Mouse (Mus musculus): ENCODE results near the gene Slc39a11. TPM values are rescaled to one million over a fixed set of nuclear protein-coding genes. Genes with fewer than 3 reads are reported as not detected.

The Slc39a11 gene
- polyA plus RNA-seq, 1 experiment, result 0.08 TPM

- H3K27me3 ChIP-seq (ENCODE audit: control insufficient read depth), result no peaks in the 10 kb centered on the region
- H3K36me3 ChIP-seq (ENCODE audit: control insufficient read depth), result no peaks in the 10 kb centered on the region
- no peaks in the 10 kb centered on the region for H3K4me1 ChIP-seq (ENCODE audit: control insufficient read depth)
- H3K4me3 ChIP-seq (replicated peaks), result no peak overlapping the region
- TF ChIP-seq GATA1 (IDR thresholded peaks at IDR 0.05; ENCODE audit: low read length), result no peak
- no peak for TF ChIP-seq TAL1 (IDR thresholded peaks at IDR 0.05; ENCODE audit: low read length)
- no peaks in the 10 kb centered on the region for H3K9me3 ChIP-seq (ENCODE audit: control insufficient read depth, low read length)
Measured at GRCm38 (mm10) chr11:113389637-113390036, 260.2 kb downstream of the Slc39a11 start.

DNA sequence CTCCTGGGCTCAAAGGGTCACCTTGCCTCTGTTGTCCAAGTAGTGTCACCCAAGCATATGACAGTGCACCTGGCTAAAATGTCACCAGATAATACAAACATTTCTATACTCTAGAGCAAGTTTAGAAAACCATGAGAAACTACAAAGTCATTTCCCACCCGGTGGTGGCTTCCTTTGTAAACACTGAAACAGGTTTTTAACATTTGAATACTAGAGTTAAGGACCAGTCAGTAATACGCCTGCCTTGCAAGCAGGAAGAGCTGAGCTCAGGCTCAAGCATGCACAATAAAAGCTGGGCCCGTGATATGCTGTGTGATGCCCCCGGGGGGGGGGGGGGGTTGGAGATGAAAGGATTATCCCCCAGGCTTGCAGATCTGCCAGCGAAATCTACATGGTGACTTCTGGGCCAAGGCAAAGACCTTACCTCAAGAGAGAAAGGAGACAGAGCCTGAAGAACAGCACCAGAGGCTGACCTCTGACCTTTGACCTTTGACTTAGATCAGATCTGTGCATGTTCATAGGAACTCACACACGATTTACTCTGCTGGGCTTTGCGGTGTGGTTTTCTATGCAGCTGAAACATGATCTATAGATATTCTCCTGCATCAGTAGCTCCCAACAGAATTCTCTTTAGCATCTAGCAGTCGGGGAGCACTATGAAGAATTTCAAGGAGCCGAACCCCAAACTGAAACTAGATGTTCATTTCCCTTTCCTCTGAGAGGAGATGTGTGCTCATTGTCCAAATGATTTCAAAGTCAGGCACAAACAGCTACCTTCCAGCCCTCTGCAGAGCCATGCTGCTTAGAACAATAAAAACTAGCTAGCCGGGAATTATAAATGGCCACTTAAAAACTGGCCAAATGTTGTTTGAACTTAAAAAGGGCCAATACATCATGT, 267.0 kb downstream of the Slc39a11 start:
- no peaks in the 10 kb centered on the region for H3K4me1 ChIP-seq (ENCODE audit: control insufficient read depth)
- H3K27me3 ChIP-seq (ENCODE audit: control insufficient read depth), result no peaks in the 10 kb centered on the region
- H3K36me3 ChIP-seq (ENCODE audit: control insufficient read depth), result no peaks in the 10 kb centered on the region
- H3K4me3 ChIP-seq (replicated peaks), result no peak overlapping the region
- no peak for TF ChIP-seq TAL1 (IDR thresholded peaks at IDR 0.05; ENCODE audit: low read length)
- no peak for TF ChIP-seq GATA1 (IDR thresholded peaks at IDR 0.05; ENCODE audit: low read length)
- H3K9me3 ChIP-seq (ENCODE audit: control insufficient read depth, low read length), result no peaks in the 10 kb centered on the region

DNA sequence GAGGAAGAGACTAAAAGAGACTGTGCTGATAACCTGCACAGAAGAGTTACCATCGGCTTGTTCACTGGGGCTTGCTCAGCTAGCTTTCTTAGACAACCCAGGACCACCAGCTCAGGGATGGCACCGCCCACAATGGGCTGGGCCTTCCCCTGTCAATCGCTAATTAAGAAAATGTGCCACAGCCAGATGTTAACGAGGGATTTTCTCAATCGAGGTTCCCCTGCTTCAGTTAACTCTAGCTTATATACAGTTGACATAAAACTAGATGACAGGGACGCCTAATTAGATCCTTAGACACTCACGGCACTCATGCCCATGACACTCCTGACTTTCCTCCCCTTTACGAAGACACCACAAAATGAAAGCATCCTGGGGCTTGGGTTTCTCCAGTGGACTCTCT, 268.3 kb downstream of the Slc39a11 start:
- Histone ChIP-seq H3K27me3 (ENCODE audit: control insufficient read depth) (no peaks in the 10 kb centered on the region), H3K9me3 (ENCODE audit: control insufficient read depth, low read length) (no peaks in the 10 kb centered on the region), H3K4me3 (replicated peaks) (no peak overlapping the region), H3K4me1 (ENCODE audit: control insufficient read depth) (no peaks in the 10 kb centered on the region), H3K36me3 (ENCODE audit: control insufficient read depth) (no peaks in the 10 kb centered on the region)
- no peak for TF ChIP-seq TAL1 (IDR thresholded peaks at IDR 0.05; ENCODE audit: low read length)
- no peak for TF ChIP-seq GATA1 (IDR thresholded peaks at IDR 0.05; ENCODE audit: low read length)

- Histone ChIP-seq H3K4me1 (ENCODE audit: control insufficient read depth) (no peaks in the 10 kb centered on the region), H3K9me3 (ENCODE audit: control insufficient read depth, low read length) (peaks cover 17% of the 10 kb centered on the region), H3K36me3 (ENCODE audit: control insufficient read depth) (no peaks in the 10 kb centered on the region), H3K27me3 (ENCODE audit: control insufficient read depth) (no peaks in the 10 kb centered on the region), H3K4me3 (replicated peaks) (no peak overlapping the region)
- TF ChIP-seq GATA1 (IDR thresholded peaks at IDR 0.05; ENCODE audit: low read length) (no peak), TAL1 (IDR thresholded peaks at IDR 0.05; ENCODE audit: low read length) (no peak)
Measured at GRCm38 (mm10) chr11:113378867-113379266, 271.0 kb downstream of the Slc39a11 start.

DNA sequence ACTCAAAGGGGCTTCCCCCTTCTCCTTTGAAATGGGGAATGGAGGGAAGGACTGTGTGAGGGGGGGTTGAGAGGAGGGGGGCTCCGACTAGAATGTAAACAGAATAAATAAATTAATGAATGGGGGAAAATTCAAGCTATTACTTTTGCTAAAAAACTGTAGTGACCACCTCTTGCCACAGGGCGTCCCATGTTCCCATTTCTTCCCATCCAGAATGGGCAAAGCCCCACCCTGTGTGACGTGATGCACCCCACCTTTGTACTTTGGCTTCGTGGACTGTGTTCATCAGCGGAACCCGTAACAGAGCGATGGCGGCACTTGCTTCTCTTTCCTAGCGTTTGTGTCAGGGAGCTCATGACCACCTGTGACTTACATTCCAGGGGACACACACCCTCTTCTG, 273.8 kb downstream of the Slc39a11 start:
- peaks cover 2% of the 10 kb centered on the region; the same call in 1 of the 2 replicates for H3K36me3 ChIP-seq (ENCODE audit: control insufficient read depth)
- no peaks in the 10 kb centered on the region for H3K4me1 ChIP-seq (ENCODE audit: control insufficient read depth)
- TF ChIP-seq TAL1 (IDR thresholded peaks at IDR 0.05; ENCODE audit: low read length) (no peak), GATA1 (IDR thresholded peaks at IDR 0.05; ENCODE audit: low read length) (no peak)
- H3K27me3 ChIP-seq (ENCODE audit: control insufficient read depth), result no peaks in the 10 kb centered on the region
- H3K4me3 ChIP-seq (replicated peaks), result no peak overlapping the region
- H3K9me3 ChIP-seq (ENCODE audit: control insufficient read depth, low read length), result peaks cover 34% of the 10 kb centered on the region

DNA sequence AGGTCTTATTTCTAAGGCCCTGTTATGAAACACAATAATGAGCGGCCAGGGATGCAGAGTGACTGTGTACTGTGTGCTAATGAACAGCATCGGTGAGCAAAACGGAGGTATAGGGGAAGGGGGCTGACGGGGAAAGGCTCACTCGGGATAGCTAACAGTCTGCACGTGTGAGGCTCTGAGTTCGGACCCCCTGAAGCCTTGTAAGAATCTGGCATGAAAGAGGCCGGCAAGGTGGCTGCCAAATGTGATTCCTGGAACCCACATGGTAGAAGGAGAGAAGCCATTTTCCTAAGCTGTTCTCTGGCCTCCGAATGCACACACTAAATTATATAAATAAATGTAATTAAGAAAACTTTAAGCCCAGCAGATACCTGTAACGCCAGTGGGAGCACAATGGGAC, 276.0 kb downstream of the Slc39a11 start:
- no peak overlapping the region for H3K4me3 ChIP-seq (replicated peaks)
- H3K9me3 ChIP-seq (ENCODE audit: control insufficient read depth, low read length), result peaks cover 34% of the 10 kb centered on the region
- peaks cover 2% of the 10 kb centered on the region; the same call in 1 of the 2 replicates for H3K36me3 ChIP-seq (ENCODE audit: control insufficient read depth)
- TF ChIP-seq TAL1 (IDR thresholded peaks at IDR 0.05; ENCODE audit: low read length) (no peak), GATA1 (IDR thresholded peaks at IDR 0.05; ENCODE audit: low read length) (no peak)
- H3K4me1 ChIP-seq (ENCODE audit: control insufficient read depth), result no peaks in the 10 kb centered on the region
- no peaks in the 10 kb centered on the region for H3K27me3 ChIP-seq (ENCODE audit: control insufficient read depth)

DNA sequence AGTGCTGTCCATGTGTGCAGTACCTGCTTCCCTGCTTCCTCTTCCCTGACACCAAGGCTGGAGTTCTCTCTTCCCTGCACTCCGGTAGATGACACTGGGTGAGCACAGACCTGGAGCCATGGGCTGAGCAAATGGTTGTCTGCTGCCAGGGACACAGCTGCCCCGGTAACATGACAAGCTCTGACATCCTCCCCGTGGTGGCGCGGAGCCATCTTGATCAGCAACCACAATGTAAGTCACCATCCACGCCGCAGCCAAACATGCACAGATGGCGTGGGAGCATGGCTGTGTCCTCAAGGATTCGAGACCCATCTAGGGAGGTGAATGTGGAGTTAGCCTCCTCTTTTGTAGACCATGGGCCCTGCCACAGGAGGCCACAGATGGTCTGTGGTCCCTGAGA, 276.5 kb downstream of the Slc39a11 start:
- no peak overlapping the region for H3K4me3 ChIP-seq (replicated peaks)
- TF ChIP-seq GATA1 (IDR thresholded peaks at IDR 0.05; ENCODE audit: low read length) (no peak), TAL1 (IDR thresholded peaks at IDR 0.05; ENCODE audit: low read length) (no peak)
- no peaks in the 10 kb centered on the region for H3K4me1 ChIP-seq (ENCODE audit: control insufficient read depth)
- H3K36me3 ChIP-seq (ENCODE audit: control insufficient read depth), result peaks cover 2% of the 10 kb centered on the region; the same call in 1 of the 2 replicates
- H3K27me3 ChIP-seq (ENCODE audit: control insufficient read depth), result no peaks in the 10 kb centered on the region
- H3K9me3 ChIP-seq (ENCODE audit: control insufficient read depth, low read length), result peaks cover 34% of the 10 kb centered on the region

DNA sequence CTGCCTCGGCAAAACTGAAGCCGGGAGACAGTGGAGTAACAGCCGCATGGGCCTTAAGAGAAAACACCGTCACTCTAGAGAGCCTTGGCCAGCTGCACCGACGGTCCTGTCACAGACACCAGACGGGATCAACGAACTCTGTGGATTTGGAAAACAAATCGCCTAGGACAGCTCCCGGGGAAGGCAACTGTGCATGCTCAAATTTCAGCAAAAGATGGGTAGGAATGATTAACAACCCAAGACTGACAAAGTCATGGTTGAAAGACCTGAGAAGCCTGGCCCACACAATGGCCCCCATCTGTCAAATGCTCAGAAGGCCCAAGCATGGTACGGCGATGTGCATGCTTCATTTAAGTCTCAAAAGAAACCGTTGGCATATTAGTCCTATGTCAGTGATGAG, 281.8 kb downstream of the Slc39a11 start:
- no peaks in the 10 kb centered on the region for H3K36me3 ChIP-seq (ENCODE audit: control insufficient read depth)
- TF ChIP-seq TAL1 (IDR thresholded peaks at IDR 0.05; ENCODE audit: low read length) (no peak), GATA1 (IDR thresholded peaks at IDR 0.05; ENCODE audit: low read length) (no peak)
- no peaks in the 10 kb centered on the region for H3K4me1 ChIP-seq (ENCODE audit: control insufficient read depth)
- no peaks in the 10 kb centered on the region for H3K27me3 ChIP-seq (ENCODE audit: control insufficient read depth)
- H3K9me3 ChIP-seq (ENCODE audit: control insufficient read depth, low read length), result peaks cover 9% of the 10 kb centered on the region
- no peak overlapping the region for H3K4me3 ChIP-seq (replicated peaks)

DNA sequence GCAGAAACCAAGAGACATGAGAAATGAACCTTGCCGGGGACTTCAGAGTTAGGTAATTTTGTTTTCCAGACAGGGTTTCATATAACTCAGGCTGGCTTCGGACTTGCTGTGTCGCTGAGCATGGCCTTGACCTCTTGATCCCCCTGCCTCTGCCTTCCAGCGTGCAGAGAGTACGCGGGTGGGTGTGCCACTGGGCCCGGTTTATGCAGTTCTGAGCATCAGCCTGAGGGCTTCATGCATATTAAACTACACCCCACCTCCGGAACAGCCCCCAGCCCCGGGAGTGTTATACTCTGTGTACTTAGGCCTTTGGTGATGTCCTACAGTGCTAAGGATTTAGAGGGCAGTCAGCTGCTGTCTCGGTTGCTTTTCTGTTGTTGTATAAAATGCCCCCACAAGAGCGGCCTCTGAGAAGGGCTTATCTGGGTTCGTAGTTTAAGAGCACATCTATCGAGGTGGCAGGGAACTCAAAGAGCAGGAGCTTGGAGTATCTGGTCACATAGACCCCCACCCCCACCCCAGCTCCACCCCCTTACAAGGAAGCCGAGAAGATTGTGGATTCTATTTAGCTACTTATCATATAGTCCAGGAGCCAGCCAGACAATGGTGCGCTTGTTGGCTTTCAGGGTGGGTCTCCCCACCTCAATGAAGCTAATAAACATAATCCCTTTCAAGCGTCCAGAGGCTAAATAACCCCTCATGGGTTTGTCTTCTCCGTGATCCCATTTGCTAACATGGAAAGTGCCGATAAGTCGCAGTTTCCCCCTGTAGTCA, 283.4 kb downstream of the Slc39a11 start:
- TF ChIP-seq TAL1 (IDR thresholded peaks at IDR 0.05; ENCODE audit: low read length) (no peak), GATA1 (IDR thresholded peaks at IDR 0.05; ENCODE audit: low read length) (no peak)
- Histone ChIP-seq H3K9me3 (ENCODE audit: control insufficient read depth, low read length) (peaks cover 4% of the 10 kb centered on the region), H3K4me3 (replicated peaks) (no peak overlapping the region), H3K27me3 (ENCODE audit: control insufficient read depth) (no peaks in the 10 kb centered on the region), H3K36me3 (ENCODE audit: control insufficient read depth) (no peaks in the 10 kb centered on the region), H3K4me1 (ENCODE audit: control insufficient read depth) (no peaks in the 10 kb centered on the region)
